Mouse (Mus musculus) stomach, embryonic 14.5 days (tissue): ENCODE measurements around the gene Tlk1. TPM values are rescaled to one million over a fixed set of nuclear protein-coding genes. Genes with fewer than 3 reads are reported as not detected.

Source experiments
- ATAC-seq: fragments of 200-750 bp; cut with Nextera tagmentation; 2 replicates; pipeline ENCODE4 v1.8.0; 2017; ENCODE audit warnings: low read depth, moderate TSS enrichment; ENCODE audit not compliant: insufficient number of reproducible peaks, insufficient read depth, low FRiP score
- H3K27ac ChIP-seq: fragments of 300-500 bp; sonication (generic); 2 replicates; pipeline ENCODE4 v1.5.1; 2014; ENCODE audit warnings: mild to moderate bottlenecking, low read length, moderate library complexity, mixed read lengths
- H3K27me3 ChIP-seq: fragments of 300-500 bp; sonication (generic); 2 replicates; pipeline ENCODE4 v1.6.1; 2014; ENCODE audit warnings: low read length, control low read depth, mixed read lengths; ENCODE audit not compliant: control insufficient read depth, insufficient read depth
- H3K36me3 ChIP-seq: fragments of 300-500 bp; sonication (generic); 2 replicates; pipeline ENCODE4 v1.6.1; 2014; ENCODE audit warnings: mild to moderate bottlenecking, control low read depth, low read length, moderate library complexity, mixed read lengths; ENCODE audit not compliant: control insufficient read depth, insufficient read depth
- H3K4me1 ChIP-seq: fragments of 300-500 bp; sonication (generic); 2 replicates; pipeline ENCODE4 v1.6.1; 2014; ENCODE audit warnings: low read length, control low read depth, mixed read lengths; ENCODE audit not compliant: control insufficient read depth, insufficient read depth
- H3K4me2 ChIP-seq: fragments of 300-500 bp; sonication (generic); replicated peaks from 2 replicates; pipeline ENCODE4 v1.6.1; 2014; ENCODE audit warnings: low read depth, low read length, control low read depth
- H3K4me3 ChIP-seq: fragments of 300-500 bp; sonication (generic); 2 replicates; pipeline ENCODE4 v1.5.1; 2014; ENCODE audit warnings: low read depth, low read length, control low read depth
- H3K9ac ChIP-seq: fragments of 300-500 bp; sonication (generic); replicated peaks from 2 replicates; pipeline ENCODE4 v1.6.1; 2014; ENCODE audit warnings: low read depth, mild to moderate bottlenecking, control low read depth, low read length, moderate library complexity, mixed read lengths
- H3K9me3 ChIP-seq: fragments of 300-500 bp; sonication (generic); 2 replicates; pipeline ENCODE4 v1.6.1; 2016; ENCODE audit warnings: low read depth, low read length, control low read depth; ENCODE audit not compliant: control insufficient read depth
- WGBS: fragments of 180-500 bp; shearing (Covaris S2); extraction: QIAGEN DNeasy Blood & Tissue Kit; methylation state at CpG from one replicate; pipeline ENCODE4 v1.1.7; 2014; 5-methylcytosine and 5-hydroxymethylcytosine counted together
- polyA plus RNA-seq: library from polyadenylated mRNA; unstranded; fragments of >200 nt; fragmentation: Nextera tagmentation; extraction: Ambion mirVana; gene quantifications from 2 replicates; pipeline ENCODE4 v1.2.1, GENCODE M21; 2014

Tlk1 gene
- polyA plus RNA-seq, 1 experiment from 2014 or later, result 42.0 TPM

- WGBS, result 82% methylated on average over 5 of the region's 5 CpGs
- Histone ChIP-seq H3K9ac (no peak overlapping the region), H3K4me3 (no peak overlapping the region), H3K36me3 (no peaks in the 10 kb centered on the region), H3K9me3 (no peaks in the 10 kb centered on the region), H3K27ac (no peak overlapping the region), H3K4me1 (no peaks in the 10 kb centered on the region), H3K27me3 (no peaks in the 10 kb centered on the region), H3K4me2 (no peak overlapping the region)
- ATAC-seq, result no peak
Measured at GRCm38 (mm10) chr2:70829946-70830610, 4.5 kb upstream of the Tlk1 start.

- Histone ChIP-seq H3K36me3 (no peaks in the 10 kb centered on the region), H3K4me1 (0 out of 2 replicates have a peak, but pooled peaks cover 8% of the 10 kb centered on the region), H3K27me3 (no peaks in the 10 kb centered on the region), H3K9me3 (no peaks in the 10 kb centered on the region), H3K9ac (no peak overlapping the region), H3K4me2 (no peak overlapping the region), H3K27ac (no peak overlapping the region), H3K4me3 (no peak overlapping the region)
- WGBS, result 87% methylated on average over 8 of the region's 8 CpGs
- ATAC-seq, result no peak
Measured at GRCm38 (mm10) chr2:70827780-70828179, 2.3 kb upstream of the Tlk1 start.

GRCm38 (mm10) chr2:70826436-70827230 lies 1.1 kb upstream of the Tlk1 start:
- ATAC-seq, result no peak
- Histone ChIP-seq H3K9me3 (no peaks in the 10 kb centered on the region), H3K4me3 (0 out of 2 replicates have a peak overlapping the region, but pooled peaks have one; percentile 90), H3K4me2 (peak overlapping the region; percentile 26; the same call in 1 of the 2 replicates), H3K27me3 (no peaks in the 10 kb centered on the region), H3K9ac (no peak overlapping the region), H3K36me3 (no peaks in the 10 kb centered on the region), H3K4me1 (0 out of 2 replicates have a peak, but pooled peaks cover 9% of the 10 kb centered on the region), H3K27ac (no peak overlapping the region)
- 77% methylated on average over 8 of the region's 8 CpGs for WGBS

- H3K4me3 ChIP-seq, result peak overlapping the region; percentile 90
- no peaks in the 10 kb centered on the region for H3K9me3 ChIP-seq
- 1% methylated on average over 48 of the region's 59 CpGs for whole genome bisulfite sequencing
- 0 out of 2 replicates have a peak, but pooled peaks cover 9% of the 10 kb centered on the region for H3K4me1 ChIP-seq
- peak; percentile 70 for ATAC-seq
- peak overlapping the region; percentile 99 for H3K27ac ChIP-seq
- H3K9ac ChIP-seq, result peak overlapping the region; percentile 92
- H3K27me3 ChIP-seq, result no peaks in the 10 kb centered on the region
- peak overlapping the region; percentile 62 for H3K4me2 ChIP-seq
- no peaks in the 10 kb centered on the region for H3K36me3 ChIP-seq
Measured at GRCm38 (mm10) chr2:70824838-70825370, 624 bp downstream of the Tlk1 start.

GRCm38 (mm10) chr2:70823926-70824800 lies 1.4 kb downstream of the Tlk1 start:
- ATAC-seq, result no peak

GRCm38 (mm10) chr2:70823434-70823833 lies 2.1 kb downstream of the Tlk1 start:
- Histone ChIP-seq H3K4me3 (peak overlapping the region; percentile 90; the same call in 1 of the 2 replicates), H3K36me3 (no peaks in the 10 kb centered on the region), H3K4me1 (0 out of 2 replicates have a peak, but pooled peaks cover 9% of the 10 kb centered on the region), H3K27ac (no peak overlapping the region), H3K4me2 (peak overlapping the region; percentile 62), H3K9me3 (no peaks in the 10 kb centered on the region), H3K27me3 (no peaks in the 10 kb centered on the region), H3K9ac (no peak overlapping the region)
- ATAC-seq, result no peak
- 35% methylated on average over 5 of the region's 5 CpGs for WGBS

More at GRCm38 (mm10) chr2:70823926-70824800, 1.4 kb downstream of the Tlk1 start:
- no peaks in the 10 kb centered on the region for H3K9me3 ChIP-seq
- H3K9ac ChIP-seq, result peak overlapping the region; percentile 92
- H3K36me3 ChIP-seq, result no peaks in the 10 kb centered on the region
- H3K4me1 ChIP-seq, result 0 out of 2 replicates have a peak, but pooled peaks cover 9% of the 10 kb centered on the region
- H3K4me3 ChIP-seq, result peak overlapping the region; percentile 90
- H3K4me2 ChIP-seq, result peak overlapping the region; percentile 62
- under 1% methylated on average over 27 of the region's 27 CpGs for WGBS
- H3K27ac ChIP-seq, result peak overlapping the region; percentile 99
- no peaks in the 10 kb centered on the region for H3K27me3 ChIP-seq

GRCm38 (mm10) chr2:70816939-70817338 lies 8.6 kb downstream of the Tlk1 start:
- H3K9me3 ChIP-seq, result no peaks in the 10 kb centered on the region
- H3K27me3 ChIP-seq, result no peaks in the 10 kb centered on the region
- H3K27ac ChIP-seq, result no peak overlapping the region
- no peaks in the 10 kb centered on the region for H3K36me3 ChIP-seq
- H3K4me1 ChIP-seq, result peaks cover 6% of the 10 kb centered on the region; the same call in 1 of the 2 replicates
- no peak overlapping the region for H3K4me3 ChIP-seq
- H3K9ac ChIP-seq, result no peak overlapping the region
- WGBS, result 44% methylated on average over 3 of the region's 3 CpGs
- H3K4me2 ChIP-seq, result no peak overlapping the region
- ATAC-seq, result no peak
